9 mouse cellular contexts compared by ENCODE assay signal in the genomic region with DNA sequence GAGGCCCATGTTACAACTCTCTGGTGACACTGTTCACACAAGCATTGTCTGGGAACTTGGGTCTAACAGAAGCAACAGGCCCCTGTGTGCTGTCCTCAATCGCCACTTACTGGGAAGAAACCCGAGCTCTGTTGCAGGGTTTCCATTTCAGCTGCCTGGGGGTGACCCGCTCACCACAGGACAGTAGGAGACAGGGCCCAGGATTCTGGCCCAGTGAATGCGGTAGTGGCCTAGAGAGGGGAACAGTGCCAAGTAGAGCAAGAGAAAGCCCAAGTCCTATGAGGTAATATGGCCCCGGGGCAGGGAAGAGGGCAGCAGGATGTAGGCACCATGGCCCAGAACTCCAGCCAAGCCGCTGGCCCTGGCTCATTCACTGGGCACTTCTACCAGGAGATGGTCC. TPM values are rescaled to one million over a fixed set of nuclear protein-coding genes. Genes with fewer than 3 reads are reported as not detected.
A peak's percentile ranks its signal among the peaks of the same experiment; 100 is the strongest.
DNase-seq lines count a peak whose midpoint lies in the region; ATAC-seq lines count a peak whose summit lies in the region.
"Had no signal": no experiment of that assay in that cellular context is flagged by ENCODE, and none has a peak within 500 bp of the region (broad histone marks: within the 10 kb centered on the region; RNA-seq: fewer than 3 reads in every experiment).

No protein-coding gene starts in this region.

- H3K27ac ChIP-seq in embryonic facial prominence, embryonic 12.5 days: peak overlapping the region; percentile 64; the same call in 1 of the 2 replicates

- H3K4me3 ChIP-seq in embryonic facial prominence, embryonic 12.5 days: no peak overlapping the region

- peak; percentile 37 for DNase-seq in kidney, adult 11 months
- no peak for DNase-seq in kidney, adult 8-10 months
- DNase-seq in heart, postnatal 14 days: peak; percentile 41 to 53
- DNase-seq in lung, postnatal 10 days: peak; percentile 72
- DNase-seq in frontal cortex, postnatal 14 days (ENCODE audit: low spot score in 2 of 2): no peak
- no peak for DNase-seq in embryo, embryonic 11 days
- DNase-seq in retina, postnatal 1 day: no peak

- ATAC-seq in embryonic facial prominence, embryonic 12.5 days (ENCODE audit: insufficient number of reproducible peaks, insufficient read depth, low FRiP score, low TSS enrichment): no peak

- no peak overlapping the region for H3K9ac ChIP-seq in embryonic facial prominence, embryonic 12.5 days

- no peak overlapping the region for H3K4me2 ChIP-seq in embryonic facial prominence, embryonic 12.5 days (replicated peaks)

- intact Hi-C loops in heart, postnatal 14 days (cut with DNase I): no loop called here

- 52% methylated on average over 6 of the region's 6 CpGs for WGBS in embryonic facial prominence, embryonic 12.5 days

- peaks cover 15% of the 10 kb centered on the region for H3K4me1 ChIP-seq in embryonic facial prominence, embryonic 12.5 days

- H3K36me3 ChIP-seq in embryonic facial prominence, embryonic 12.5 days: peaks cover 21% of the 10 kb centered on the region

- H3K27me3 ChIP-seq in embryonic facial prominence, embryonic 12.5 days: no peaks in the 10 kb centered on the region

- H3K9me3 ChIP-seq in embryonic facial prominence, embryonic 12.5 days: no peaks in the 10 kb centered on the region

RNA-seq across cellular contexts. Expression of gene Clip2, which starts 11.4 kb away (rescaled TPM):
- polyA plus RNA-seq in embryonic facial prominence, embryonic 12.5 days (2016; fragmentation: Nextera tagmentation; extraction: Ambion mirVana): 7.4 and 7.6 TPM in 2 replicates
- 10 to 100 TPM; 10.2 to 10.3 TPM for total RNA-seq in heart, postnatal 14 days (2021)

RNA-seq across cellular contexts. Expression of gene Syna, which starts 19.1 kb away (rescaled TPM):
- 0.15 TPM in 1 of 2 replicates, not detected in the other for polyA plus RNA-seq in embryonic facial prominence, embryonic 12.5 days (2016; fragmentation: Nextera tagmentation; extraction: Ambion mirVana)
- total RNA-seq in heart, postnatal 14 days (2021): not detected
- total RNA-seq: MEL had no signal

RNA-seq across cellular contexts. Expression of gene Rfc2, which starts 40.3 kb away (rescaled TPM):
- polyA plus RNA-seq in embryonic facial prominence, embryonic 12.5 days (2016; fragmentation: Nextera tagmentation; extraction: Ambion mirVana): 307 and 317 TPM in 2 replicates
- 10 to 100 TPM; 26.5 to 28.3 TPM for total RNA-seq in heart, postnatal 14 days (2021)

Comparison
In these comparisons a context has a peak if more than half of its experiments do, and no peak if none do; other contexts are left out.
1. DNase-seq: peak in kidney, adult 11 months (single experiment), heart, postnatal 14 days (2 of 2) and lung, postnatal 10 days (single experiment); none in kidney, adult 8-10 months (0 of 2), frontal cortex, postnatal 14 days (0 of 2), embryo, embryonic 11 days (single experiment) and retina, postnatal 1 day (single experiment).